Mouse (Mus musculus) heart, postnatal 14 days (tissue): ENCODE measurements around the gene Apon. TPM values are rescaled to one million over a fixed set of nuclear protein-coding genes. Genes with fewer than 3 reads are reported as not detected.
"Not testable (repeated sequence)": the region's sequence is repeated elsewhere in the genome, so short reads cannot be mapped to it uniquely, and the experiment has no call there.

Source experiments
- DNase-seq, 2 experiments: peaks; one replicate each; pipeline ENCODE4 v3.0.0; 2021 to 2022
- intact Hi-C: fragments of 180-260 bp; cut with DNase I; formaldehyde crosslinking; loops from one replicate; pipeline ENCODE4 v1.15.1; 2025
- long read RNA-seq, 2 experiments: library from polyadenylated mRNA; stranded (forward); transcript quantifications; one replicate each; pipeline ENCODE4 v2.0.0; 2021
- total RNA-seq, 2 experiments: library from RNA; stranded (reverse); gene quantifications; 2 replicates each; pipeline ENCODE4 v1.2.3; 2021

The Apon gene
- under 1 TPM in 1 of 2 experiments, not detected in 1; 0.19 TPM for total RNA-seq
- long read RNA-seq, experiment 1: 0 reads
- long read RNA-seq, experiment 2: 0 reads

- intact Hi-C loops: no loop called here
- DNase-seq: no peak
Observed at GRCm38 (mm10) chr10:128253677-128254255, at the start of gene Apon. Gene Apon (plus strand): TSS chr10:128254096.

GRCm38 (mm10) chr10:128204941-128205340 is 49.0 kb upstream of the Apon start:
- DNase-seq: no peak
- intact Hi-C loops: no loop called here

GRCm38 (mm10) chr10:128208326-128208725 is 45.6 kb upstream of the Apon start:
- intact Hi-C loops: no loop called here
- no peak for DNase-seq

GRCm38 (mm10) chr10:128209311-128210009 is 44.4 kb upstream of the Apon start:
- DNase-seq: no peak
- intact Hi-C loops: no loop called here

- DNase-seq: no peak
- intact Hi-C loops: no loop called here
Observed at GRCm38 (mm10) chr10:128210131-128210530, 43.8 kb upstream of the Apon start.

GRCm38 (mm10) chr10:128210954-128211353 is 42.9 kb upstream of the Apon start:
- no peak for DNase-seq
- intact Hi-C loops: no loop called here

- intact Hi-C loops: loop anchor here (2.0 kb wide), 1 partner anchor 73 kb away; no protein-coding TSS in a partner anchor
- DNase-seq: peak; percentile 88 to 92
Observed at GRCm38 (mm10) chr10:128211390-128212108, 42.3 kb upstream of the Apon start, which contains the start of gene Spryd4. Gene Spryd4 (minus strand): TSS chr10:128211807.

GRCm38 (mm10) chr10:128212148-128212547 is 41.7 kb upstream of the Apon start:
- intact Hi-C loops: loop anchor here (2.0 kb wide), 1 partner anchor 73 kb away; no protein-coding TSS in a partner anchor

GRCm38 (mm10) chr10:128212871-128213323 is 41.0 kb upstream of the Apon start:
- intact Hi-C loops: loop anchor here (2.0 kb wide), 1 partner anchor 72 kb away; no protein-coding TSS in a partner anchor
- peak; percentile 51 to 69 for DNase-seq

More at GRCm38 (mm10) chr10:128212148-128212547, 41.7 kb upstream of the Apon start:
- no peak for DNase-seq

- DNase-seq, intact Hi-C loops: not testable (repeated sequence)
Observed at GRCm38 (mm10) chr10:128214112-128214511, 39.8 kb upstream of the Apon start.

- intact Hi-C loops: no loop called here
- no peak for DNase-seq
Observed at GRCm38 (mm10) chr10:128214981-128215380, 38.9 kb upstream of the Apon start.

- intact Hi-C loops: no loop called here
- DNase-seq: no peak
Observed at GRCm38 (mm10) chr10:128218387-128219117, 35.3 kb upstream of the Apon start.

- DNase-seq: no peak
Observed at GRCm38 (mm10) chr10:128221533-128222286, 32.2 kb upstream of the Apon start.

GRCm38 (mm10) chr10:128225064-128225463 is 28.8 kb upstream of the Apon start:
- intact Hi-C loops: no loop called here
- DNase-seq: no peak

More at GRCm38 (mm10) chr10:128221533-128222286, 32.2 kb upstream of the Apon start:
- intact Hi-C loops: no loop called here

GRCm38 (mm10) chr10:128225538-128225937 is 28.4 kb upstream of the Apon start, which contains the start of gene Mip:
Gene Mip (plus strand): TSS chr10:128225838.
- DNase-seq: no peak
- intact Hi-C loops: no loop called here

GRCm38 (mm10) chr10:128227592-128227991 is 26.3 kb upstream of the Apon start:
- no peak for DNase-seq
- intact Hi-C loops: no loop called here

GRCm38 (mm10) chr10:128228009-128228408 is 25.9 kb upstream of the Apon start:
- intact Hi-C loops: no loop called here
- no peak for DNase-seq

GRCm38 (mm10) chr10:128230582-128230981 is 23.3 kb upstream of the Apon start:
- DNase-seq: no peak
- intact Hi-C loops: no loop called here

GRCm38 (mm10) chr10:128231146-128231545 is 22.8 kb upstream of the Apon start:
- DNase-seq: no peak
- intact Hi-C loops: no loop called here
